In the genomic region with DNA sequence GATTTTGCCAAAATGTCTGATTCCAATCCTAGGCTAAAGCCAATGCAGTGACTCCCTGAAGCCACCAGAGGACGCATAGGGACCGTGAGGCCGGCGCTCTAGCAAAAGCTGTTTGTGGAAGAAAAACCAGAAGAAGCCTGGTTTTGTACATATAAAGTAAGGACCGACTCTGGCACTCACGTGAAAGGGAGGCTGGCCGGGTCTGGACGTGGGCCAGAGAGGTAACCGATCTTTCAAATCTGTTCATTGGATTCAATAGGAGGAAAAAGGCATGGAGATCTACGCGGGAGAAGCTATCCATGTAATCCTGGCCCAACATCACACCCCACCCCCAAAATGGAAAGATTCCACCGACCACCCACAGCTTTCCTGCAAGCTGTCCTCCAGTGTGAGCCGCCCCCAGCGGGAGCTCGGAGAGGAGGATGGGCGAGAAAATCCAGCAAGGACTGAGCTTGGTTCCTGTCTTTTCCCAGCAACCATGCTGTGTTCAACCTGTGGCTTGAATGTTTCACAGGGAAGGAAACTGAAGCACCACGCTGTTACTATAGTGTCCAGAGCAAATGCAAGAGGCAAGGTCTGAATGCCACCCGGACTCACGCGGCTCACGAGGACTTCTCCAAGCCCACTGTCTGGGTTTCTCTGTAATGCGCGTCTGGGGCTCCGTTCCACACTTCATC, we compare ENCODE assay signal across 8 mouse cellular contexts. TPM values are rescaled to one million over a fixed set of nuclear protein-coding genes. Genes with fewer than 3 reads are reported as not detected.
DNase-seq lines count a peak whose midpoint lies in the region; ATAC-seq and TF ChIP-seq lines count a peak whose summit lies in the region.

No protein-coding gene starts in this region.

- H3K27ac ChIP-seq in heart, adult 2 months, result no peak overlapping the region
- H3K27ac ChIP-seq in kidney, embryonic 14.5 days (ENCODE audit: low read depth, low read length), result no peak overlapping the region
- no peak overlapping the region for H3K27ac ChIP-seq in limb, embryonic 12.5 days
- H3K27ac ChIP-seq in midbrain, embryonic 14.5 days (replicated peaks; ENCODE audit: low read depth, low read length), result no peak overlapping the region
- peak overlapping the region; percentile 64 for H3K27ac ChIP-seq in stomach, embryonic 15.5 days

- DNase-seq in 3T3-L1 (ENCODE audit: low read depth, low spot score), result peak; percentile 78
- DNase-seq in adipocyte (ENCODE audit: low spot score), result peak; percentile 79
- DNase-seq in embryo, embryonic 11 days, result peak; percentile 86
- DNase-seq in heart, adult 2 months, result peak; percentile 33 to 48
- peak; percentile 89 for DNase-seq in midbrain, embryonic 14.5 days

- no peak; the same call in 1 of the 2 replicates for TF ChIP-seq CTCF in heart, adult 2 months (IDR thresholded peaks at IDR 0.05)

- H3K9ac ChIP-seq in heart, adult 2 months (ENCODE audit: low read depth, low read length), result no peak overlapping the region
- peak overlapping the region; percentile 40 for H3K9ac ChIP-seq in kidney, embryonic 14.5 days (ENCODE audit: low read depth, low read length)
- H3K9ac ChIP-seq in limb, embryonic 12.5 days (replicated peaks), result peak overlapping the region; percentile 50; the same call in 1 of the 2 replicates
- peak overlapping the region; percentile 51; the same call in 1 of the 2 replicates for H3K9ac ChIP-seq in midbrain, embryonic 14.5 days (replicated peaks; ENCODE audit: low read length)
- peak overlapping the region; percentile 37; the same call in 1 of the 2 replicates for H3K9ac ChIP-seq in stomach, embryonic 15.5 days

- no peaks in the 10 kb centered on the region for H3K36me3 ChIP-seq in heart, adult 2 months (ENCODE audit: control insufficient read depth, insufficient read depth, low read length)
- no peaks in the 10 kb centered on the region for H3K36me3 ChIP-seq in kidney, embryonic 14.5 days (ENCODE audit: control insufficient read depth, insufficient read depth, low read length)
- H3K36me3 ChIP-seq in limb, embryonic 12.5 days, result no peaks in the 10 kb centered on the region
- no peaks in the 10 kb centered on the region for H3K36me3 ChIP-seq in midbrain, embryonic 14.5 days (ENCODE audit: control insufficient read depth, insufficient read depth, low read length)
- no peaks in the 10 kb centered on the region for H3K36me3 ChIP-seq in stomach, embryonic 15.5 days

- no peaks in the 10 kb centered on the region for H3K27me3 ChIP-seq in heart, adult 2 months (ENCODE audit: control insufficient read depth, insufficient read depth, low read length)
- no peaks in the 10 kb centered on the region for H3K27me3 ChIP-seq in kidney, embryonic 14.5 days (ENCODE audit: control insufficient read depth, insufficient read depth, low read length)
- H3K27me3 ChIP-seq in limb, embryonic 12.5 days, result no peaks in the 10 kb centered on the region
- H3K27me3 ChIP-seq in midbrain, embryonic 14.5 days (ENCODE audit: control insufficient read depth, insufficient read depth, low read length), result no peaks in the 10 kb centered on the region
- H3K27me3 ChIP-seq in stomach, embryonic 15.5 days (replicated peaks), result no peaks in the 10 kb centered on the region

- WGBS in heart, adult 2 months, result 10% methylated on average over 24 of the region's 24 CpGs
- WGBS in kidney, embryonic 14.5 days, result 6% methylated on average over 24 of the region's 24 CpGs
- 8% methylated on average over 24 of the region's 24 CpGs for WGBS in limb, embryonic 12.5 days
- WGBS in midbrain, embryonic 14.5 days, result 6% methylated on average over 24 of the region's 24 CpGs
- 6% methylated on average over 24 of the region's 24 CpGs for WGBS in stomach, embryonic 15.5 days

- peak; percentile 73; the same call in 1 of the 2 replicates for TF ChIP-seq EP300 in heart, adult 2 months (IDR thresholded peaks at IDR 0.05; ENCODE audit: insufficient read depth, low read depth, low read length)

- peak; percentile 85 for ATAC-seq in kidney, embryonic 14.5 days (ENCODE audit: low FRiP score, low TSS enrichment)
- 0 out of 2 replicates have a peak, but pooled peaks have one; percentile 47 for ATAC-seq in limb, embryonic 12.5 days (ENCODE audit: insufficient number of reproducible peaks, insufficient read depth, low FRiP score, low TSS enrichment, low read depth)
- peak; percentile 55; the same call in 1 of the 2 replicates for ATAC-seq in midbrain, embryonic 14.5 days (ENCODE audit: low FRiP score, low TSS enrichment)
- peak; percentile 75; the same call in 1 of the 2 replicates for ATAC-seq in stomach, embryonic 15.5 days (ENCODE audit: insufficient read depth, low FRiP score, low read depth)

- H3K9me3 ChIP-seq in kidney, embryonic 14.5 days (ENCODE audit: control insufficient read depth, low read length), result no peaks in the 10 kb centered on the region
- no peaks in the 10 kb centered on the region for H3K9me3 ChIP-seq in limb, embryonic 12.5 days
- H3K9me3 ChIP-seq in midbrain, embryonic 14.5 days (ENCODE audit: control insufficient read depth, low read length), result no peaks in the 10 kb centered on the region
- no peaks in the 10 kb centered on the region for H3K9me3 ChIP-seq in stomach, embryonic 15.5 days

- TF ChIP-seq POLR2A in heart, adult 2 months (IDR thresholded peaks at IDR 0.05; ENCODE audit: insufficient read depth, low read depth, low read length), result no peak

- intact Hi-C loops in heart, adult 2 months (cut with DNase I), result loop anchor here (1.0 kb wide), 1 partner anchor 105 kb away; no protein-coding TSS in a partner anchor

- peak overlapping the region; percentile 57 for H3K4me2 ChIP-seq in kidney, embryonic 14.5 days (replicated peaks; ENCODE audit: low read depth, low read length)
- H3K4me2 ChIP-seq in limb, embryonic 12.5 days, result peak overlapping the region; percentile 72
- peak overlapping the region; percentile 69 for H3K4me2 ChIP-seq in midbrain, embryonic 14.5 days (ENCODE audit: low read length)
- H3K4me2 ChIP-seq in stomach, embryonic 15.5 days, result peak overlapping the region; percentile 62

- peak overlapping the region; percentile 9; the same call in 1 of the 2 replicates for H3K4me3 ChIP-seq in heart, adult 2 months
- H3K4me3 ChIP-seq in kidney, embryonic 14.5 days (ENCODE audit: low read length), result peak overlapping the region; percentile 35
- H3K4me3 ChIP-seq in limb, embryonic 12.5 days (replicated peaks), result peak overlapping the region; percentile 32
- peak overlapping the region; percentile 27 for H3K4me3 ChIP-seq in midbrain, embryonic 14.5 days (replicated peaks; ENCODE audit: low read depth, low read length)
- peak overlapping the region; percentile 41 for H3K4me3 ChIP-seq in stomach, embryonic 15.5 days (replicated peaks)

- no peaks in the 10 kb centered on the region for H3K4me1 ChIP-seq in heart, adult 2 months (ENCODE audit: control insufficient read depth, insufficient read depth, low read length)
- peaks cover 4% of the 10 kb centered on the region; the same call in 1 of the 2 replicates for H3K4me1 ChIP-seq in kidney, embryonic 14.5 days (ENCODE audit: control insufficient read depth, insufficient read depth, low read length)
- peaks cover 6% of the 10 kb centered on the region for H3K4me1 ChIP-seq in limb, embryonic 12.5 days (replicated peaks)
- H3K4me1 ChIP-seq in midbrain, embryonic 14.5 days (ENCODE audit: control insufficient read depth, insufficient read depth, low read length), result no peaks in the 10 kb centered on the region
- no peaks in the 10 kb centered on the region for H3K4me1 ChIP-seq in stomach, embryonic 15.5 days

- H3K79me2 ChIP-seq in heart, adult 2 months (replicated peaks; ENCODE audit: control insufficient read depth, insufficient read depth, low read length), result no peaks in the 10 kb centered on the region

RNA-seq across cellular contexts. Expression of a gene that starts 12.6 kb away (rescaled TPM):
- total RNA-seq in heart, adult 2 months (2021), result not detected
- polyA plus RNA-seq in heart, adult 2 months (2012; rRNA removed), result 0.04 and 0.09 TPM in 2 replicates
- 1.7 and 3.9 TPM in 2 replicates for polyA plus RNA-seq in kidney, embryonic 14.5 days (2014; fragmentation: Nextera tagmentation; extraction: Ambion mirVana)
- polyA plus RNA-seq in limb, embryonic 12.5 days (2016; fragmentation: Nextera tagmentation; extraction: Ambion mirVana), result 0.26 TPM in 1 of 2 replicates, not detected in the other
- 4.5 and 6.4 TPM in 2 replicates for polyA plus RNA-seq in midbrain, embryonic 14.5 days (2014; fragmentation: Nextera tagmentation; extraction: Ambion mirVana)
- polyA plus RNA-seq in stomach, embryonic 15.5 days (2015; fragmentation: Nextera tagmentation; extraction: Ambion mirVana), result 0.05 and 0.12 TPM in 2 replicates

RNA-seq across cellular contexts. Expression of a gene that starts 39.4 kb away (rescaled TPM):
- not detected for total RNA-seq in heart, adult 2 months (2021)
- not detected in 2 replicates for polyA plus RNA-seq in heart, adult 2 months (2012; rRNA removed)
- polyA plus RNA-seq in kidney, embryonic 14.5 days (2014; fragmentation: Nextera tagmentation; extraction: Ambion mirVana), result 1.2 and 3.2 TPM in 2 replicates
- not detected in 2 replicates for polyA plus RNA-seq in limb, embryonic 12.5 days (2016; fragmentation: Nextera tagmentation; extraction: Ambion mirVana)
- polyA plus RNA-seq in midbrain, embryonic 14.5 days (2014; fragmentation: Nextera tagmentation; extraction: Ambion mirVana), result 8.0 TPM in 1 of 2 replicates, not detected in the other
- polyA plus RNA-seq in stomach, embryonic 15.5 days (2015; fragmentation: Nextera tagmentation; extraction: Ambion mirVana), result not detected in 2 replicates
